Mouse (Mus musculus) left cerebral cortex, postnatal 10 days (tissue): Measurements from ENCODE around the gene Gapt. TPM values are rescaled to one million over a fixed set of nuclear protein-coding genes. Genes with fewer than 3 reads are reported as not detected.
"Not testable (repeated sequence)": the region's sequence is repeated elsewhere in the genome, so short reads cannot be mapped to it uniquely, and the experiment has no call there.

Experiments
- DNase-seq, 2 experiments: peaks; one replicate each; pipeline ENCODE4 v3.0.0; 2021 to 2022; ENCODE audit warnings: low spot score in 2 of 2, mixed read lengths in 1 of 2; ENCODE audit errors: extremely low spot score in 1 of 2
- intact Hi-C: fragments of 180-260 bp; cut with DNase I; formaldehyde crosslinking; loops from one replicate; pipeline ENCODE4 v1.15.1; 2025
- total RNA-seq, 2 experiments: library from RNA; stranded (reverse); gene quantifications; 2 replicates each; pipeline ENCODE4 v1.2.3; 2021

Gene Gapt
- total RNA-seq: not detected

GRCm38 (mm10) chr13:110356941-110357340 lies at the start of gene Gapt:
Gene Gapt (minus strand): TSS chr13:110357199.
- no peak for DNase-seq
- intact Hi-C loops: no loop called here

GRCm38 (mm10) chr13:110406152-110406551 lies 49.2 kb upstream of the Gapt start:
- intact Hi-C loops: no loop called here
- DNase-seq: peak in 1 of 2 experiments; percentile 41

GRCm38 (mm10) chr13:110404686-110405085 lies 47.7 kb upstream of the Gapt start:
- not testable (repeated sequence) for DNase-seq
- intact Hi-C loops: loop anchor here (5.0 kb wide), 1 partner anchor 138 kb away; no protein-coding TSS in a partner anchor

- intact Hi-C loops: loop anchor here (5.0 kb wide), 1 partner anchor 138 kb away; no protein-coding TSS in a partner anchor
- peak in 1 of 2 experiments; percentile 31 for DNase-seq
Observed at GRCm38 (mm10) chr13:110404059-110404458, 47.1 kb upstream of the Gapt start.

GRCm38 (mm10) chr13:110401877-110402276 lies 44.9 kb upstream of the Gapt start:
- intact Hi-C loops: loop anchor here (5.0 kb wide), 1 partner anchor 140 kb away; no protein-coding TSS in a partner anchor
- DNase-seq: no peak

GRCm38 (mm10) chr13:110401443-110401842 lies 44.4 kb upstream of the Gapt start:
- no peak for DNase-seq
- intact Hi-C loops: loop anchor here (5.0 kb wide), 1 partner anchor 141 kb away; no protein-coding TSS in a partner anchor

GRCm38 (mm10) chr13:110398513-110399270 lies 41.7 kb upstream of the Gapt start:
- intact Hi-C loops: loop anchor here (5.0 to 10.0 kb wide), 4 partner anchors 159 to 466 kb away; no protein-coding TSS in a partner anchor
- DNase-seq: no peak

GRCm38 (mm10) chr13:110397750-110398149 lies 40.8 kb upstream of the Gapt start:
- no peak for DNase-seq

GRCm38 (mm10) chr13:110395916-110396685 lies 39.1 kb upstream of the Gapt start:
- intact Hi-C loops: loop anchor here (5.0 to 10.0 kb wide), 4 partner anchors 161 to 469 kb away; no protein-coding TSS in a partner anchor
- no peak for DNase-seq

More at GRCm38 (mm10) chr13:110397750-110398149, 40.8 kb upstream of the Gapt start:
- intact Hi-C loops: loop anchor here (5.0 to 10.0 kb wide), 4 partner anchors 160 to 467 kb away; no protein-coding TSS in a partner anchor

GRCm38 (mm10) chr13:110395179-110395794 lies 38.3 kb upstream of the Gapt start:
- DNase-seq: no peak
- intact Hi-C loops: loop anchor here (5.0 to 10.0 kb wide), 4 partner anchors 162 to 470 kb away; no protein-coding TSS in a partner anchor

GRCm38 (mm10) chr13:110394291-110395178 lies 37.5 kb upstream of the Gapt start, which contains the start of gene Plk2:
Gene Plk2 (plus strand): TSS chr13:110395046.
- peak; percentile 94 for DNase-seq
- intact Hi-C loops: loop anchor here (1.0 to 10.0 kb wide), 5 partner anchors 163 to 574 kb away; no protein-coding TSS in a partner anchor

GRCm38 (mm10) chr13:110392631-110393030 lies 35.6 kb upstream of the Gapt start:
- intact Hi-C loops: loop anchor here (2.0 to 10.0 kb wide), 4 partner anchors 252 to 844 kb away; no protein-coding TSS in a partner anchor

GRCm38 (mm10) chr13:110392210-110392609 lies 35.2 kb upstream of the Gapt start:
- peak; percentile 46 to 82 for DNase-seq
- intact Hi-C loops: loop anchor here (2.0 to 10.0 kb wide), 4 partner anchors 253 to 845 kb away; no protein-coding TSS in a partner anchor

More at GRCm38 (mm10) chr13:110392631-110393030, 35.6 kb upstream of the Gapt start:
- no peak for DNase-seq

- intact Hi-C loops: loop anchor here (5.0 kb wide), 1 partner anchor 1358 kb away; no protein-coding TSS in a partner anchor
Observed at GRCm38 (mm10) chr13:110384514-110384913, 27.5 kb upstream of the Gapt start.

GRCm38 (mm10) chr13:110382447-110382901 lies 25.5 kb upstream of the Gapt start:
- DNase-seq: peak in 1 of 2 experiments; percentile 29
- intact Hi-C loops: loop anchor here (2.0 to 5.0 kb wide), 2 partner anchors 1030 to 1360 kb away; no protein-coding TSS in a partner anchor

More at GRCm38 (mm10) chr13:110384514-110384913, 27.5 kb upstream of the Gapt start:
- no peak for DNase-seq

GRCm38 (mm10) chr13:110369673-110370072 lies 12.7 kb upstream of the Gapt start:
- intact Hi-C loops: loop anchor here (2.0 to 10.0 kb wide), 2 partner anchors 307 to 445 kb away; no protein-coding TSS in a partner anchor
- no peak for DNase-seq

- peak; percentile 33 to 56 for DNase-seq
- intact Hi-C loops: loop anchor here (2.0 to 10.0 kb wide), 2 partner anchors 306 to 444 kb away; no protein-coding TSS in a partner anchor
Observed at GRCm38 (mm10) chr13:110368556-110369040, 11.6 kb upstream of the Gapt start.
